Mouse (Mus musculus) testis, adult 10 weeks (tissue): ENCODE results near the gene Alg10b. TPM values are rescaled to one million over a fixed set of nuclear protein-coding genes. Genes with fewer than 3 reads are reported as not detected.

Source experiments
- polyA plus RNA-seq: library from polyadenylated mRNA; stranded (reverse); fragments of 350-450 nt; fragmentation: Illumina TruSeq; extraction: RNeasy Lipid Tissue Mini Kit (QIAGEN cat#74804); gene quantifications from one replicate; pipeline ENCODE4 v1.2.3, GENCODE M21; 2014; ENCODE audit warnings: low read depth, low replicate concordance

The Alg10b gene
- polyA plus RNA-seq: 19.2 TPM

DNA sequence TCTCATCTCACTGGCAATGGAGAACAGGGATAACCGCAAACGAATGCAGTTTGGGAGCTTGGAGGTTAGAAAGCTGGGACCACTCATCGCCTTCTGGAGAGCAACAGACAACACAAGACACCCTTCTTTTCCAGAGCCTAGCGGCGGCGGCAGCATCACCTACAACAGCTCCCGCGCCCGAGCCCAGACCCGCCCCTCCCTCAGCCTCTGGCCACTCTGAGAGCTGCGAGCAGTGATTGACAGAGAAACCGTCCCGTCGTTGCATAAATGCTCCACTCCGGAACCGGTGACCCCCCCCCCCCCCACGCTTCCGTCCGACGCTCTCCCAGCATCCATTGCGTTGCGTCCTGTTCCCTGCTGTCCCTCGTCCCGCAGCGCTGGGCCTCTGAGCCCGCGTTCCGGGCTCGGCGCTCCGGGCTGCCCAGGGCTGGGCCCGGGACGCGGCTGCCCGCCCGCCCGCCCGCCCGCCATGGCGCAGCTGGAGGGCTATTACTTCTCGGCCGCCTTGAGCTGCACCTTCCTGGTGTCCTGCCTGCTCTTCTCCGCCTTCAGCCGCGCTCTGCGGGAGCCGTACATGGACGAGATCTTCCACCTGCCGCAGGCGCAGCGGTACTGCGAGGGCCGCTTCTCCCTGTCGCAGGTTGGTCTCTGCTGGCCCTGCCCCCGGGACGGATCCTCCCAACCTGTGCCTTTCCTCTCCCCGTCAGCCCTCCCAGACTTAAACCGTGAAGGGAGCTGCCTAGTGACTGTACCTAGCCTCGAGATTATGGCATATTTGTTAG is at the start of gene Alg10b:
Gene Alg10b, plus strand, starts transcription at position 343 of the 782 bp plus-strand sequence.

